Mouse (Mus musculus) liver, adult 2 months (tissue): ENCODE measurements around the gene Abca9. TPM values are rescaled to one million over a fixed set of nuclear protein-coding genes. Genes with fewer than 3 reads are reported as not detected.
A peak's percentile ranks its signal among the peaks of the same experiment; 100 is the strongest.

Experiments used
- DNase-seq: peaks from one replicate; pipeline ENCODE4 v3.0.0-alpha.2; 2011; ENCODE audit warnings: low read depth, low spot score; ENCODE audit errors: extremely low read depth
- H3K27ac ChIP-seq: fragments of 200-500 bp; replicated peaks from 2 replicates; pipeline ENCODE4 v1.5.1; 2012; ENCODE audit warnings: low read depth, mild to moderate bottlenecking, control low read depth, inconsistent platforms, low read length; ENCODE audit not compliant: insufficient read depth
- H3K27me3 ChIP-seq: fragments of 200-500 bp; 2 replicates; pipeline ENCODE4 v1.6.1; 2012; ENCODE audit warnings: mild to moderate bottlenecking, moderate library complexity, low read length, inconsistent platforms; ENCODE audit not compliant: control insufficient read depth, insufficient read depth
- H3K36me3 ChIP-seq: fragments of 200-500 bp; 2 replicates; pipeline ENCODE4 v1.6.1; 2012; ENCODE audit warnings: low read length, inconsistent platforms; ENCODE audit not compliant: control insufficient read depth, insufficient read depth
- H3K4me1 ChIP-seq: fragments of 200-500 bp; 2 replicates; pipeline ENCODE4 v1.6.1; 2011; ENCODE audit warnings: low read length; ENCODE audit not compliant: control insufficient read depth, insufficient read depth
- H3K4me3 ChIP-seq: fragments of 200-500 bp; 2 replicates; pipeline ENCODE4 v1.5.1; 2011; ENCODE audit warnings: low read depth, mild to moderate bottlenecking, control low read depth, low read length, moderate library complexity; ENCODE audit not compliant: insufficient read depth
- H3K79me2 ChIP-seq: fragments of 200-500 bp; 2 replicates; pipeline ENCODE4 v1.6.1; 2012; ENCODE audit warnings: inconsistent platforms, mild to moderate bottlenecking, low read length, moderate library complexity; ENCODE audit not compliant: control insufficient read depth, insufficient read depth
- H3K9ac ChIP-seq: fragments of 200-500 bp; 2 replicates; pipeline ENCODE4 v1.6.1; 2012; ENCODE audit warnings: low read depth, mild to moderate bottlenecking, control low read depth, inconsistent platforms, low read length
- CTCF ChIP-seq: fragments of 200-500 bp; IDR thresholded peaks from 2 replicates; pipeline ENCODE4 v1.5.1; 2011; ENCODE audit warnings: low read depth, low read length, control low read depth
- POLR2A ChIP-seq: fragments of 200-500 bp; IDR thresholded peaks from 2 replicates; pipeline ENCODE4 v1.6.1; 2011; ENCODE audit warnings: low read length, control low read depth; ENCODE audit not compliant: insufficient read depth; ENCODE audit errors: extremely low read depth
- WGBS: fragments of 180-500 bp; shearing (Covaris S2); methylation state at CpG from one replicate; pipeline ENCODE4 v1.1.7; 2018; 5-methylcytosine and 5-hydroxymethylcytosine counted together
- polyA plus RNA-seq: library from polyadenylated mRNA; depleted of rRNA; stranded (reverse); fragments of >200 nt; gene quantifications from 2 replicates; pipeline ENCODE4 v1.2.3, GENCODE M21; 2012; rRNA removed
- total RNA-seq: library from RNA; depleted of rRNA; stranded (reverse); fragments of >200 nt; gene quantifications from 2 replicates; pipeline ENCODE4 v1.2.3, GENCODE M21; 2014; rRNA removed

The Abca9 gene
- total and polyA plus RNA-seq, 2 experiments: 0.43 to 3.6 TPM

DNA sequence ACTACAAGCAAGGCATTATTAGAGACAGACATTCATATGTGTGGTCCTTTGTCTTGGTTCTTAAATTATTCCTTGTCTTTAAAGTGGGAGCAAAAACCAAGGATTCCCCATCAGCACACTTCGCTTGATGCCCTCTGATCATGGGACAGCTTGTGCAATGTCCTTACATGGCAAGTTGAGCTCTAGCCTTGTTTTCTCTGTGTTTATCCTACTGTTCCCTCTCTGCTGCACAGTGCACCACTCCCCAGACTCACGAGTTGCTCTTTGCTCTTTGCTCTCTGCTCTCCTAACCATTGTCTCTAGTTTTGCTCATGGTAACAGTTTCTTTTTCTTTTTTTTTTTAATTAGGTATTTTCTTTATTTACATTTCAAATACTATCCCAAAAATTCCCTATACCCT is 107.9 kb downstream of the Abca9 start:
- DNase-seq: peak; percentile 97
- H3K9ac ChIP-seq: no peak overlapping the region
- peaks cover 43% of the 10 kb centered on the region for H3K36me3 ChIP-seq

DNA sequence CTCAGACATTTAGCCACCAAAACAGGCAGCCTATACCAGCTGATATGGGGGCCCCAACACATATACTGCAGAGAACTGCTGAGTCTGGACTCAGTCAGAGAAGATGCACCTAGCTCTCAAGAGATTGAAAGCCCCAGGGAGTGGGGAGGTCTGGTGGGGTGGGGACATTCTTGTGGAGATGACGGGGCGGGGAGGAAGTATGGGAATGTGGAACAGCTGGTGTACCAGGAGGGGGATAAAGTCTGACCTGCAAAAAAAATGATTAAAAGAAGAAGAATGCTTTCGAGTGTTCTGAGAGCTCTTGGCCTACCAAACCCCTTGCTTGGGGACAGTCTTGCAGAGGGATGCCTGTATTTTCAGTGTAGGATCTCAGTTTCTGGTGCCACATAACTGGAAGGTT is 114.3 kb downstream of the Abca9 start:
- no peak overlapping the region for H3K4me3 ChIP-seq
- TF ChIP-seq CTCF (no peak), POLR2A (no peak)
- 85% methylated on average over 3 of the region's 3 CpGs for WGBS
- H3K27ac ChIP-seq: no peak overlapping the region
- H3K27me3 ChIP-seq: no peaks in the 10 kb centered on the region
- peaks cover 48% of the 10 kb centered on the region for H3K36me3 ChIP-seq
- H3K79me2 ChIP-seq: no peaks in the 10 kb centered on the region
- no peaks in the 10 kb centered on the region for H3K4me1 ChIP-seq
- no peak for DNase-seq
- no peak overlapping the region for H3K9ac ChIP-seq

More for the DNA sequence above, 107.9 kb downstream of the Abca9 start:
- 21% methylated on average over 2 of the region's 2 CpGs for WGBS
- Histone ChIP-seq H3K27me3 (no peaks in the 10 kb centered on the region), H3K4me1 (peaks cover 8% of the 10 kb centered on the region), H3K27ac (no peak overlapping the region), H3K79me2 (no peaks in the 10 kb centered on the region), H3K4me3 (no peak overlapping the region)
- TF ChIP-seq POLR2A: no peak
- no peak for TF ChIP-seq CTCF

Other genes starting within 250 kb of the Abca9 start
- gene Abca8b, start 172.4 kb downstream of the Abca9 start, total RNA-seq: 35.7 and 44.2 TPM in 2 replicates
- gene Abca8b, start 172.4 kb downstream of the Abca9 start, polyA plus RNA-seq: 8.6 and 12.2 TPM in 2 replicates
- 141 and 146 TPM in 2 replicates for gene Abca8a, start 72.2 kb downstream of the Abca9 start, total RNA-seq
- 16.0 and 24.0 TPM in 2 replicates for gene Abca8a, start 72.2 kb downstream of the Abca9 start, polyA plus RNA-seq
- 285 and 296 TPM in 2 replicates for gene Abca6, start 83.6 kb upstream of the Abca9 start, total RNA-seq
- 20.9 and 24.9 TPM in 2 replicates for gene Abca6, start 83.6 kb upstream of the Abca9 start, polyA plus RNA-seq
- gene Abca5, start 169.5 kb upstream of the Abca9 start, total RNA-seq: 3.6 and 4.0 TPM in 2 replicates
- 0.49 and 0.58 TPM in 2 replicates for gene Abca5, start 169.5 kb upstream of the Abca9 start, polyA plus RNA-seq
- 13.0 and 22.5 TPM in 2 replicates for gene Map2k6, start 230.9 kb upstream of the Abca9 start, total RNA-seq
- gene Map2k6, start 230.9 kb upstream of the Abca9 start, polyA plus RNA-seq: 2.0 and 2.8 TPM in 2 replicates